Mouse (Mus musculus): ENCODE results near the gene Msl1. TPM values are rescaled to one million over a fixed set of nuclear protein-coding genes. Genes with fewer than 3 reads are reported as not detected.

Gene Msl1
- total and polyA plus RNA-seq, 2 experiments from 2014 or later, result 25.0 to 77.7 TPM

DNA sequence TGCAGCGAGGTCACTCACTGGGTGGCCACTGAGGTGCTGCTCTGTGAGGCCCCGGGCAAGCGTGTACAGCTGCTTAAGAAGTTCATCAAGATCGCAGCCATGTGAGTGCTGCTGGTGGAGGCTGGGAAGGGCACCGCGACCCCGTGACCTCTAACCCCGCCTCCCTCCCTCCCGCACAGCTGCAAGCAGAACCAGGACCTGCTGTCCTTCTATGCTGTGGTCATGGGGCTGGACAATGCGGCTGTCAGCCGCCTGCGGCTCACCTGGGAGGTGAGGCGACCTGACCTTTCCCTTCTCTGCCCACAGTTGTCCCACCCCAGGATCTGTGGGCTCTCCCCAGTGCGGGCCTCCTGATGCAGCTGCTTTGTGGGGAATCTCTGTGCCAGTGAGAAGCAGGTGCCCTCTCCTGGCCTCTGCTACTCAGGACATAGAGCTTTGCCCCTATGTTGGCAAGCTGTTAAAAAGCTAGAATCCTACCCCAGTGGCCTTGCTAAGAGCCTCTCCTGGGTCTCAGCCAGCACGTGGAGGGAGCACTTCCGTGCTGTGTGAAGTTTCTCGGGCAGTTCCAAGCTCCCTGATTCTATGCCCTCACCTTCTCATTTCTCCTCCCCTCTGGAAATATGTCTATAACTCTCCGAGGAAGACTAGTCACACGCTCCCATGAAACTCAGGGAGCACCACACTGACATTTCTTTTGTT is 54.0 kb downstream of the Msl1 start:
- H3K9ac ChIP-seq (replicated peaks; ENCODE audit: low read length), result no peak overlapping the region
- peaks cover 3% of the 10 kb centered on the region; the same call in 1 of the 2 replicates for H3K36me3 ChIP-seq (ENCODE audit: insufficient read depth, low read length)
- H3K4me3 ChIP-seq (ENCODE audit: low read length), result no peak overlapping the region
- 0 out of 2 replicates have a peak, but pooled peaks have one; percentile 11 for TF ChIP-seq CTCF (IDR thresholded peaks at IDR 0.05; ENCODE audit: low read depth)
- H3K4me2 ChIP-seq (ENCODE audit: low read depth, low read length), result no peak overlapping the region; the same call in 1 of the 2 replicates
- WGBS, result 11% methylated on average over 19 of the region's 19 CpGs
- no peaks in the 10 kb centered on the region for H3K27me3 ChIP-seq (ENCODE audit: insufficient read depth, low read length)
- no peaks in the 10 kb centered on the region for H3K9me3 ChIP-seq (ENCODE audit: low read length)
- no peak overlapping the region for H3K27ac ChIP-seq
- DNase-seq (ENCODE audit: low spot score) (peak; percentile 56), ATAC-seq (no peak)
- peaks cover 21% of the 10 kb centered on the region for H3K4me1 ChIP-seq (ENCODE audit: insufficient read depth, low read length)

GRCm38 (mm10) chr11:98850100-98851093 is 55.1 kb downstream of the Msl1 start:
- Histone ChIP-seq H3K27ac (peak overlapping the region; percentile 41; the same call in 1 of the 2 replicates), H3K4me1 (ENCODE audit: insufficient read depth, low read length) (peaks cover 21% of the 10 kb centered on the region), H3K4me2 (ENCODE audit: low read depth, low read length) (peak overlapping the region; percentile 38), H3K36me3 (ENCODE audit: insufficient read depth, low read length) (peaks cover 3% of the 10 kb centered on the region; the same call in 1 of the 2 replicates), H3K9ac (replicated peaks; ENCODE audit: low read length) (0 out of 2 replicates have a peak overlapping the region, but pooled peaks have one; percentile 13), H3K4me3 (ENCODE audit: low read length) (0 out of 2 replicates have a peak overlapping the region, but pooled peaks have one; percentile 6), H3K27me3 (ENCODE audit: insufficient read depth, low read length) (no peaks in the 10 kb centered on the region), H3K9me3 (ENCODE audit: low read length) (no peaks in the 10 kb centered on the region)
- WGBS, result 46% methylated on average over 26 of the region's 26 CpGs
- TF ChIP-seq CTCF (IDR thresholded peaks at IDR 0.05; ENCODE audit: low read depth), result no peak
- DNase-seq (ENCODE audit: low spot score), result peak; percentile 78
- ATAC-seq, result peak; percentile 34; the same call in 1 of the 2 replicates

DNA sequence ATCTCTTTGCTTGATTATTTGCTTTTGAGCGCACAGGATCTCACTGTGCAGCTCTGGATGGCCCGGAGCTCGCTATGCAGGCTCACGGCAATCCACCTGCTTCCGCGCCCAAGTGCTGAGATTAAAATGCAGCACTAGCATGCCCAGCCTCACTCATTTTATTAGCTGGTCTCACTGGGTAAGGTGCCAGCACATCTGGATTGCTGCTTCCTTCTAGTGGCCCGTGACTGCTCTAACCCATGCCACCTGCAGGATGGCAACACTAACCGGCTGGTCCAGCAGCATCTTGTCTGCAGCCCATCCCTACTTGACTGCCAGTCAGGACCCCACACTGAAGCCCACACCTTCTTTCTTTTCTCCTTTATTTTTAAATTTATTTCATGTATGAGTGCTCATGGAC is 58.8 kb downstream of the Msl1 start:
- DNase-seq (ENCODE audit: low spot score), result no peak
- 83% methylated on average over 8 of the region's 8 CpGs for WGBS
- H3K27ac ChIP-seq, result no peak overlapping the region
- H3K4me2 ChIP-seq (ENCODE audit: low read depth, low read length), result no peak overlapping the region
- no peak for TF ChIP-seq CTCF (IDR thresholded peaks at IDR 0.05; ENCODE audit: low read depth)
- H3K9me3 ChIP-seq (ENCODE audit: low read length), result no peaks in the 10 kb centered on the region
- peaks cover 19% of the 10 kb centered on the region for H3K4me1 ChIP-seq (ENCODE audit: insufficient read depth, low read length)
- no peaks in the 10 kb centered on the region for H3K27me3 ChIP-seq (ENCODE audit: insufficient read depth, low read length)
- H3K9ac ChIP-seq (replicated peaks; ENCODE audit: low read length), result no peak overlapping the region
- H3K36me3 ChIP-seq (ENCODE audit: insufficient read depth, low read length), result peaks cover 3% of the 10 kb centered on the region; the same call in 1 of the 2 replicates
- no peak overlapping the region for H3K4me3 ChIP-seq (ENCODE audit: low read length)
- no peak for ATAC-seq

DNA sequence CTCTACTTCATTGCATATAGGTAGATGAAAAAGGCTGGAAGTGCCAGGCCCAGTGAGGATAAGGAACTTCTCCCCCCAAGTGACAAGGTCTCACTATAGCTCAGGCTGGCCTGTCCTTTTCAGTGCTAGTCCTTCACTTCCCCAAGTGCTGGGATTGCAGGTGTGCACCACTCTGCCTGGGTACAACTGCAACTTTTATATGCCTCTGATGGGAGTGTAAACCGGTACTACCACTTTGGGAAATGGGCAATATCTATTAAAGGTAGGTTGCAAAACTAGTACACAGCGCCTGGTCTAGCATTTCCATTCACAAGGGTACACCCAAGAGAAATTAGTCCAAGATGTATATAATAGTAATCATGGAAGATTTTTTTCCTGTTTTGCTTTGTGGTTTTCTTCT is 59.3 kb downstream of the Msl1 start:
- no peak for DNase-seq (ENCODE audit: low spot score)
- H3K4me1 ChIP-seq (ENCODE audit: insufficient read depth, low read length), result peaks cover 13% of the 10 kb centered on the region

More for the DNA sequence above, 59.3 kb downstream of the Msl1 start:
- ATAC-seq, result no peak
- Histone ChIP-seq H3K9me3 (ENCODE audit: low read length) (no peaks in the 10 kb centered on the region), H3K4me2 (ENCODE audit: low read depth, low read length) (no peak overlapping the region), H3K27ac (no peak overlapping the region), H3K36me3 (ENCODE audit: insufficient read depth, low read length) (peaks cover 3% of the 10 kb centered on the region; the same call in 1 of the 2 replicates), H3K9ac (replicated peaks; ENCODE audit: low read length) (no peak overlapping the region), H3K27me3 (ENCODE audit: insufficient read depth, low read length) (no peaks in the 10 kb centered on the region), H3K4me3 (ENCODE audit: low read length) (no peak overlapping the region)
- WGBS, result 89% methylated on average over 2 of the region's 2 CpGs
- no peak for TF ChIP-seq CTCF (IDR thresholded peaks at IDR 0.05; ENCODE audit: low read depth)

Other genes with a start within 250 kb of the Msl1 start
- gene Ikzf3, start 249.5 kb upstream of the Msl1 start, total RNA-seq (2014; rRNA removed), result not detected in 2 replicates
- gene Ikzf3, start 249.5 kb upstream of the Msl1 start, polyA plus RNA-seq (2015; fragmentation: Nextera tagmentation; extraction: Ambion mirVana), result 0.18 and 0.20 TPM in 2 replicates
- gene Zpbp2, start 244.4 kb upstream of the Msl1 start, total RNA-seq (2014; rRNA removed), result not detected in 2 replicates
- 0.42 and 0.45 TPM in 2 replicates for gene Zpbp2, start 244.4 kb upstream of the Msl1 start, polyA plus RNA-seq (2015; fragmentation: Nextera tagmentation; extraction: Ambion mirVana)
- gene Ormdl3, start 208.1 kb upstream of the Msl1 start, total RNA-seq (2014; rRNA removed), result 103 and 112 TPM in 2 replicates
- 98.8 and 100 TPM in 2 replicates for gene Ormdl3, start 208.1 kb upstream of the Msl1 start, polyA plus RNA-seq (2015; fragmentation: Nextera tagmentation; extraction: Ambion mirVana)
- gene Lrrc3c, start 197.2 kb upstream of the Msl1 start, total RNA-seq (2014; rRNA removed), result not detected in 2 replicates
- not detected in 2 replicates for gene Lrrc3c, start 197.2 kb upstream of the Msl1 start, polyA plus RNA-seq (2015; fragmentation: Nextera tagmentation; extraction: Ambion mirVana)
- 0.21 TPM in 1 of 2 replicates, not detected in the other for gene Gm12355, start 169.9 kb upstream of the Msl1 start, total RNA-seq (2014; rRNA removed)
- gene Gm12355, start 169.9 kb upstream of the Msl1 start, polyA plus RNA-seq (2015; fragmentation: Nextera tagmentation; extraction: Ambion mirVana), result 0.25 and 0.33 TPM in 2 replicates
- 0.68 TPM in 1 of 2 replicates, not detected in the other for gene Gsdma3, start 169.2 kb upstream of the Msl1 start, total RNA-seq (2014; rRNA removed)
- gene Gsdma3, start 169.2 kb upstream of the Msl1 start, polyA plus RNA-seq (2015; fragmentation: Nextera tagmentation; extraction: Ambion mirVana), result not detected in 2 replicates
- gene Gsdma2, start 148.8 kb upstream of the Msl1 start, total RNA-seq (2014; rRNA removed), result not detected in 2 replicates
- gene Gsdma2, start 148.8 kb upstream of the Msl1 start, polyA plus RNA-seq (2015; fragmentation: Nextera tagmentation; extraction: Ambion mirVana), result not detected in 2 replicates
- not detected in 2 replicates for gene Gsdma, start 131.2 kb upstream of the Msl1 start, total RNA-seq (2014; rRNA removed)
- 0.14 and 0.16 TPM in 2 replicates for gene Gsdma, start 131.2 kb upstream of the Msl1 start, polyA plus RNA-seq (2015; fragmentation: Nextera tagmentation; extraction: Ambion mirVana)
- 131 and 143 TPM in 2 replicates for gene Psmd3, start 113.0 kb upstream of the Msl1 start, total RNA-seq (2014; rRNA removed)
- 185 and 190 TPM in 2 replicates for gene Psmd3, start 113.0 kb upstream of the Msl1 start, polyA plus RNA-seq (2015; fragmentation: Nextera tagmentation; extraction: Ambion mirVana)
- not detected in 2 replicates for gene Csf3, start 94.3 kb upstream of the Msl1 start, total RNA-seq (2014; rRNA removed)
- gene Csf3, start 94.3 kb upstream of the Msl1 start, polyA plus RNA-seq (2015; fragmentation: Nextera tagmentation; extraction: Ambion mirVana), result not detected in 2 replicates
- 63.2 and 88.6 TPM in 2 replicates for gene Med24, start 66.1 kb upstream of the Msl1 start, total RNA-seq (2014; rRNA removed)
- gene Med24, start 66.1 kb upstream of the Msl1 start, polyA plus RNA-seq (2015; fragmentation: Nextera tagmentation; extraction: Ambion mirVana), result 47.1 and 48.3 TPM in 2 replicates
- gene Thra, start 54.9 kb upstream of the Msl1 start, total RNA-seq (2014; rRNA removed), result 725 and 812 TPM in 2 replicates
- 160 TPM in 2 replicates for gene Thra, start 54.9 kb upstream of the Msl1 start, polyA plus RNA-seq (2015; fragmentation: Nextera tagmentation; extraction: Ambion mirVana)
- gene Nr1d1, start 20.2 kb upstream of the Msl1 start, total RNA-seq (2014; rRNA removed), result 7.5 and 8.6 TPM in 2 replicates
- 10.2 and 13.5 TPM in 2 replicates for gene Nr1d1, start 20.2 kb upstream of the Msl1 start, polyA plus RNA-seq (2015; fragmentation: Nextera tagmentation; extraction: Ambion mirVana)
- 24.4 and 74.0 TPM in 2 replicates for gene Casc3, start 9.4 kb downstream of the Msl1 start, total RNA-seq (2014; rRNA removed)
- 35.4 and 35.7 TPM in 2 replicates for gene Casc3, start 9.4 kb downstream of the Msl1 start, polyA plus RNA-seq (2015; fragmentation: Nextera tagmentation; extraction: Ambion mirVana)
- gene Rapgefl1, start 41.3 kb downstream of the Msl1 start, total RNA-seq (2014; rRNA removed), result 29.5 and 44.1 TPM in 2 replicates
- gene Rapgefl1, start 41.3 kb downstream of the Msl1 start, polyA plus RNA-seq (2015; fragmentation: Nextera tagmentation; extraction: Ambion mirVana), result 11.0 TPM in 2 replicates
- gene Wipf2, start 68.1 kb downstream of the Msl1 start, total RNA-seq (2014; rRNA removed), result 8.1 and 10.4 TPM in 2 replicates
- 3.5 and 3.7 TPM in 2 replicates for gene Wipf2, start 68.1 kb downstream of the Msl1 start, polyA plus RNA-seq (2015; fragmentation: Nextera tagmentation; extraction: Ambion mirVana)
- gene Cdc6, start 112.3 kb downstream of the Msl1 start, total RNA-seq (2014; rRNA removed), result 2.5 and 4.6 TPM in 2 replicates
- gene Cdc6, start 112.3 kb downstream of the Msl1 start, polyA plus RNA-seq (2015; fragmentation: Nextera tagmentation; extraction: Ambion mirVana), result 3.0 and 3.4 TPM in 2 replicates
- gene Rara, start 132.3 kb downstream of the Msl1 start, total RNA-seq (2014; rRNA removed), result 16.9 and 19.2 TPM in 2 replicates
- 8.1 and 9.5 TPM in 2 replicates for gene Rara, start 132.3 kb downstream of the Msl1 start, polyA plus RNA-seq (2015; fragmentation: Nextera tagmentation; extraction: Ambion mirVana)
- gene Gjd3, start 187.5 kb downstream of the Msl1 start, total RNA-seq (2014; rRNA removed), result 0.75 and 5.0 TPM in 2 replicates
- 4.8 and 5.9 TPM in 2 replicates for gene Gjd3, start 187.5 kb downstream of the Msl1 start, polyA plus RNA-seq (2015; fragmentation: Nextera tagmentation; extraction: Ambion mirVana)
- 43.8 and 44.4 TPM in 2 replicates for gene Top2a, start 228.7 kb downstream of the Msl1 start, total RNA-seq (2014; rRNA removed)
- gene Top2a, start 228.7 kb downstream of the Msl1 start, polyA plus RNA-seq (2015; fragmentation: Nextera tagmentation; extraction: Ambion mirVana), result 34.2 and 39.1 TPM in 2 replicates
- gene Igfbp4, start 245.7 kb downstream of the Msl1 start, total RNA-seq (2014; rRNA removed), result 81.3 and 82.2 TPM in 2 replicates
- gene Igfbp4, start 245.7 kb downstream of the Msl1 start, polyA plus RNA-seq (2015; fragmentation: Nextera tagmentation; extraction: Ambion mirVana), result 96.3 and 103 TPM in 2 replicates

Measured in hindbrain, postnatal 0 days (tissue).